ENCODE assay signal across 28 mouse cellular contexts in the genomic region with DNA sequence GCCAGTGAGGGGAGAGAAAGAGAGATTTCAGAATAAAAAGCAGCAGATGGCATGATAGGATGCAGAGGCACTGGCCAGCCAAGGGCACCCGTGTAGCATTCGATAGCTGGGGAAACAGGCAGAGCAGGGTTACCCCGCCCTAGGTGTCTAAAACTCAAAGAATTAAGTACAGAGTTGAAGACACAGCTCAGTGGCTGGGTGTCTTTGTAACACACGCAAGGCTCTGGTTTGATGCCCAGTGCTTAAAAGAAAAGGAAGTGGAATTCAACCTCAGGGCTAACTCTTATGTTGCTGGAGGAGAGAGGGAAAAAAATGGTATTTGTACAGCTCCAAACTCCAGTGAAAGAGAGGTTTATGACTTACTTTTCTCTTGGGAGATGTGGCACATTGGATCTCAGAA.
DNase-seq lines count a peak whose midpoint lies in the region; ATAC-seq and TF ChIP-seq lines count a peak whose summit lies in the region.
"Had no signal": no experiment of that assay in that cellular context is flagged by ENCODE, and none has a peak within 500 bp of the region (broad histone marks: within the 10 kb centered on the region; RNA-seq: fewer than 3 reads in every experiment).

No protein-coding gene starts in this region.

- H3K27me3 ChIP-seq in kidney, postnatal 0 days (ENCODE audit: insufficient read depth, low read length), result no peaks in the 10 kb centered on the region
- H3K27me3 ChIP-seq: embryonic facial prominence, embryonic 12.5 days; forebrain, embryonic 15.5 days; hindbrain, embryonic 15.5 days; limb, embryonic 12.5 days; lung, embryonic 15.5 days; midbrain, embryonic 13.5 days; neural tube, embryonic 13.5 days had no signal

- TF ChIP-seq CTCF in kidney, postnatal 0 days (IDR thresholded peaks at IDR 0.05; ENCODE audit: low read depth), result no peak

- H3K4me1 ChIP-seq in kidney, postnatal 0 days (replicated peaks; ENCODE audit: insufficient read depth, low read length), result peaks cover 5% of the 10 kb centered on the region; the same call in 1 of the 2 replicates
- H3K4me1 ChIP-seq: embryonic facial prominence, embryonic 12.5 days; forebrain, embryonic 10.5 days; hindbrain, embryonic 15.5 days; midbrain, embryonic 13.5 days; neural tube, embryonic 13.5 days had no signal

- no peak for ATAC-seq in kidney, postnatal 0 days (replicated peaks; ENCODE audit: low FRiP score, low read depth)
- ATAC-seq: CD4-positive, CD25-positive, alpha-beta regulatory T cell, adult 4 months; forebrain, embryonic 15.5 days; inflammation-experienced regulatory T-cells, adult 6 months; midbrain, embryonic 13.5 days had no signal

- peak; percentile 90 for DNase-seq in heart, adult 11 months
- DNase-seq in heart, adult 8-10 months (ENCODE audit: low spot score), result no peak
- peak; percentile 44 for DNase-seq in kidney, postnatal 0 days (ENCODE audit: low spot score)
- no peak for DNase-seq in kidney, postnatal 25 days
- peak; percentile 47 for DNase-seq in urinary bladder, postnatal 14 days (ENCODE audit: low spot score)
- no peak for DNase-seq in urinary bladder, postnatal 4 days (ENCODE audit: low spot score in 2 of 2)
- no peak for DNase-seq in layer of hippocampus, postnatal 10 days (ENCODE audit: low spot score in 2 of 2)
- DNase-seq: adrenal gland, postnatal 14 days; cerebellum, adult 11 months; cerebellum, adult 9-10 months; cerebellum, postnatal 36 days; kidney, adult 11 months; kidney, postnatal 4 days; layer of hippocampus, adult 9-11 months; lung, postnatal 4 days; right cerebral cortex, postnatal 4 days; thymus, postnatal 4 days had no signal

- H3K4me2 ChIP-seq in kidney, postnatal 0 days (ENCODE audit: low read length), result no peak overlapping the region
- H3K4me2 ChIP-seq: embryonic facial prominence, embryonic 12.5 days; forebrain, embryonic 15.5 days; hindbrain, embryonic 15.5 days; limb, embryonic 12.5 days; liver, embryonic 11.5 days; lung, embryonic 15.5 days; midbrain, embryonic 13.5 days; neural tube, embryonic 13.5 days had no signal

- WGBS in kidney, postnatal 0 days, result 69% methylated on average over 4 of the region's 4 CpGs

- no peaks in the 10 kb centered on the region for H3K9me3 ChIP-seq in kidney, postnatal 0 days (replicated peaks; ENCODE audit: low read length)
- H3K9me3 ChIP-seq: embryonic facial prominence, embryonic 12.5 days; forebrain, embryonic 10.5 days; forebrain, embryonic 15.5 days; hindbrain, embryonic 15.5 days; limb, embryonic 12.5 days; lung, embryonic 15.5 days; midbrain, embryonic 13.5 days; neural tube, embryonic 13.5 days had no signal

- no peak overlapping the region for H3K4me3 ChIP-seq in kidney, postnatal 0 days (replicated peaks; ENCODE audit: low read depth, low read length)
- H3K4me3 ChIP-seq: embryonic facial prominence, embryonic 12.5 days; forebrain, embryonic 10.5 days; forebrain, embryonic 15.5 days; hindbrain, embryonic 15.5 days; limb, embryonic 12.5 days; lung, embryonic 15.5 days; midbrain, embryonic 13.5 days; neural tube, embryonic 13.5 days had no signal

- H3K9ac ChIP-seq in kidney, postnatal 0 days (ENCODE audit: low read depth, low read length), result no peak overlapping the region
- H3K9ac ChIP-seq: embryonic facial prominence, embryonic 12.5 days; forebrain, embryonic 15.5 days; hindbrain, embryonic 15.5 days; limb, embryonic 12.5 days; lung, embryonic 15.5 days; midbrain, embryonic 13.5 days; neural tube, embryonic 13.5 days had no signal

- no peak overlapping the region for H3K27ac ChIP-seq in kidney, postnatal 0 days
- H3K27ac ChIP-seq: embryonic facial prominence, embryonic 12.5 days; forebrain, embryonic 10.5 days; forebrain, embryonic 15.5 days; hindbrain, embryonic 15.5 days; limb, embryonic 12.5 days; lung, embryonic 15.5 days; midbrain, embryonic 13.5 days; neural tube, embryonic 13.5 days had no signal

- no peaks in the 10 kb centered on the region for H3K36me3 ChIP-seq in kidney, postnatal 0 days (ENCODE audit: insufficient read depth, low read length)
- H3K36me3 ChIP-seq: embryonic facial prominence, embryonic 12.5 days; forebrain, embryonic 15.5 days; hindbrain, embryonic 15.5 days; limb, embryonic 12.5 days; lung, embryonic 15.5 days; midbrain, embryonic 13.5 days; neural tube, embryonic 13.5 days had no signal

Comparison
In these comparisons a context has a peak if more than half of its experiments do, and no peak if none do; other contexts are left out.
1. DNase-seq: peak in heart, adult 11 months (single experiment), kidney, postnatal 0 days (single experiment) and urinary bladder, postnatal 14 days (single experiment); none in heart, adult 8-10 months (single experiment), kidney, postnatal 25 days (0 of 2), urinary bladder, postnatal 4 days (0 of 2) and layer of hippocampus, postnatal 10 days (0 of 2).